Mouse (Mus musculus): ENCODE data around the gene Tab3.
A peak's percentile ranks its signal among the peaks of the same experiment; 100 is the strongest.

The Tab3 gene

DNA sequence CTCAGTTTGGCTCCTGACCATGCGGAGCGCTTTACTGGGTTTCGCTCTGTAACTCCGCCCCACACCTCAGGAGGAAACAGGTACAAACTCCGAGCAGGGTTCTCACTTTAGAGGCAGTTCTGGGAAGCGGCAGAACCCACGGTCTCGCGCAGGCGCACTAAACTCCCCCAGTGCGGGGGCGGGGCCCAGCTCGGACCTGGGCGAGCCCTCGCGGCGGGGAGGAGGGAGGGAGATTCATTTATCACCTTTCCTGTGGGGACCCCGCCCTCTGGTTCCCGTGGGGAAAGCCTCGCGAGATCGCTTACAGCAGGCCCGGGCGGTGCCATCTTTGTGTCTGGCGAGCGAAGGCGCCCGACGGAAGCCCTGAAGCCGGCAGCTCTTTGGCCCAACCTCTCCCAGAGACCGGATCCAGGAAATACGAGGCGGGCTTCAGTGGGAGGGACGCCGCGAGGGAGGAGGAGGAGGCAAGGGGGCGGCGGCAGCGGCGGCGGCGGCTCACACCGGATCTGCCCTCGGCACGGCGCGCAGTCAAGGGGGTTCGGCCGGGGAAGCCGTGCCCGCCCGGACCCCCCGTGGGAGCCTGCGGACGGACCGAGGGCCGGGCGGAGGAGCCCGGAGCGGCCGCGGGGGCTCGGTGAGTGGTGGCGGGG is at the start of gene Tab3:
Gene Tab3, plus strand, starts transcription at position 491 of the 650 bp plus-strand sequence.
- peak; percentile 97 to 98 for DNase-seq

DNA sequence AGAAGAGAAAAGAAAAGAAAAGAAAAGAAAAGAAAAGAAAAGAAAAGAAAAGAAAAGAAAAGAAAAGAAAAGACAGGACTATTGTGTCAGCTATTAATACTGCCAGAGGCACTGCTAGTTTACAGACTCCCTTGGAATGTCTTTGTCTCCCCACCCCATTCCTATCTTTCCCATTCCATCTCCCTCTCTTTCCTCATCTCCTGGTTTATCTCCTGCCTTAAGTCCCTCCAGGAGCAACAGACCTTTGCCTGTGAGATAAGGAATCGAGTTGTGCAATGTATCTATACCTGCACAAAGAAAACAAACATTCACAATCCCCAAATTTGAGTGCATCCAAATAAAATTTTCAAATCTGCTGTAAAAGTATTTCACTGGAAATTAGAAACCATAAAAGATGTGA is 48.3 kb upstream of the Tab3 start:
- DNase-seq = no peak

DNA sequence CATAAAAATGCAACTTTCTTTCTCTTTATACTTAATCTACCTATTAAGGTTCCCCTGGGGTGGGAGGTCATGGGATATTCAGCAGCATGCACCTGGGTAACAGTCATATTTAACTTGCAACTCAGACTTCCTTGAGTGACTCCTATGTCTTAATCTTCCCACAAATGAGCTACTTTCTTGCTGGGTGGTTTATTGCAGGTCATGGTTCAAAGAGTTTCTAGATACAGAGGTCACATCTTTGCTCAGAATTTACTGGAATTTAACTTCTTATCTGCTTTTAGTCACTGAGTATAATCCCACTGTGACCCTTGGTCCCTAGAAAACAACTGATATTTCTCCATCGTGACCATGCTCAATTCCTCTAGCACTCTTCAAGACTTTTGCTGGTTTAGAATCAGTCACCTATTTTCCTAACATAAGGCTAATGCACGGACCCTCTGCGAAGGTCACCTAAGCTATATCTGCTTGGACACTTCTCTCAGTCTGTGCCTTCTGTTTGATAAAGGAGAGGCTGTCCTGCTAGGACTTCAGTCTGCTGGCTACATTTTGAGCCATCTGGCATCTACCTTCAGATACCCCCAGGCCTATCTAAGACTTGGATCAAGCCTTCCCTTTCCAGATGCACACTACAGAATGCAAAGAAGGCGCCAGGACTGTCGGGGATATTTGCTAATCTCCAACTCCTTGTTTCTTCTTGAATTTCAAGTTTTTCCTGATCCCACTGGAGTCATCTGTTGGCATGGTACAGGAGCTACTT is 47.4 kb upstream of the Tab3 start:
- DNase-seq = no peak

GRCm38 (mm10) chrX:85558931-85559330 is 14.9 kb upstream of the Tab3 start:
- no peak for DNase-seq

DNA sequence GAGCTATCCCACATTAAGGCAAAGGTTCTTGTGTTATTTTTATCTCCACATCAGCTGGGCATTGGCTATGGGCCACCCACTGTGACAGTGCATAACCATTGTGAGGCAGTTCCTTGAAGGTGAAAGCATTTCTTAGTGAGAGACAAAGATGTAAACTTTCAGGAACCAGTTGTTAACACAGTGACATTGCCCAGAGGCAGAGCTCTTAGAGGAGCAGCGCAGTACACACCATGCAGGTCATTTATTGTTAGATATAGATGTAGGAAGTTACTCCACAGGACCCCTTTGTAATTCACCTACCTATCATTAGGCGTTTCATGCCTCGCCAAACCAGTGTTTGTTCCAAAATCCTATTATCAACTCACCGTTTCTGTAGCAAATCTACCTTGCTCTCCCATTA is 7.6 kb upstream of the Tab3 start:
- no peak for DNase-seq

GRCm38 (mm10) chrX:85574182-85574541 is 340 bp downstream of the Tab3 start:
- peak in 1 of 2 experiments; percentile 20 for DNase-seq

DNA sequence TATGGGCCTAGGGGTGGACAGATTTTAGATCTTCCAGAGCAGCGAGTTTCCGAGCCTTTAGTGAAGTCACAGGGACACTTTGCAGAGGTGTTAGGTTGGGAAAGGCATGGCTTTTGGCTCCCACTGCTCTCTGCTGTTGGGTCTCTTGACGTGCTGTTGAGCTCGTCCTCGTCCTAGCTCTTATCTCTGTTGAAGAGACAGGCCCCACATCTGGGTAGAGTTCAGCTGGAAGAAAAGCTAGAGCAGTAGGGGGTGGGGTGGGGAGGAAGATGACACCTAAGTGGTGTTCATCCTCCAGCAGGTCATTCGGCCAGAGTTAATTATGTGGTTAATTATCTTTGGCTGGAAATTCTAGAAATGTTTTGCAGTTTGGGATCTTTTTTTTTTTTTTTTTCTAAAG is 2.5 kb downstream of the Tab3 start:
- DNase-seq = no peak

DNA sequence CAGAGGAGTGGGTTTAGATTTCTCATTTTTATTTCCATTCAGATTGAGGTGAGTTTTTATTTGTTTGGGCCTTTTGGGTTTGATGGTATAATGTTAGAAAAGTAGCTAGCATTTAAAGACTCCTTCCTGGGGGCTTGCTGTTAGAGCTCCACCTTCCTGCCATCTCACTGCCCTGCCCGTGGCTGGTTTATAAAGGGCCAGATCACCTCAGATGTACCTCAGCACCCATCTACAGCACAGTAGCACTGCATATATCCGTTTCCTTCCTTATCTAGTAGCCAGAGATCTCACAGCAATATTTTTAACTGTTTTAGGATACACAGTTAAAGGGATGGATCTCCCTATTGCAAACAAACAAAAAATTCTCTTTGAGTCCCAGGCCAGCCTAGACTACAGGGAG is 6.9 kb downstream of the Tab3 start:
- DNase-seq = no peak

DNA sequence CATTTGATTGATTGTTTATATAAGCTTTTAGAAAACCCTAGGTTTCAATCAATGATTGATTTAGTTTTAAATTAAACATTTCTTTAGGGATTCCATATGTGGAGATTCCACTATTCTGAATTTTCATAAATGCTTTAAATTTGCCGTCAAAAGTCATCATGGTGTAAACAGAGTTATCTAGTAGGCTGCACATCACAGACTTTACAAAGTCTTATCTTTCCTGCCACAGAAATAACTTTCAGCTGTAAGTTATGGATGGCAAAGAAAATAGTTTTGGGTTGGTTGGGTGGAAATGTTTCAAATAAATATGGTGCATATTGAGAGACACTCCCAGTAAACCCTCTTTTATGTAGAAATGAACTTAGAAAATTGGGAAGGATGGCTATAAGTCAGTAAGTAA is 8.7 kb downstream of the Tab3 start:
- DNase-seq = no peak

- peak in 1 of 2 experiments; percentile 33 for DNase-seq
Observed at GRCm38 (mm10) chrX:85585575-85585974, 11.8 kb downstream of the Tab3 start.

- DNase-seq = no peak
Observed at GRCm38 (mm10) chrX:85614701-85615100, 40.9 kb downstream of the Tab3 start.

DNA sequence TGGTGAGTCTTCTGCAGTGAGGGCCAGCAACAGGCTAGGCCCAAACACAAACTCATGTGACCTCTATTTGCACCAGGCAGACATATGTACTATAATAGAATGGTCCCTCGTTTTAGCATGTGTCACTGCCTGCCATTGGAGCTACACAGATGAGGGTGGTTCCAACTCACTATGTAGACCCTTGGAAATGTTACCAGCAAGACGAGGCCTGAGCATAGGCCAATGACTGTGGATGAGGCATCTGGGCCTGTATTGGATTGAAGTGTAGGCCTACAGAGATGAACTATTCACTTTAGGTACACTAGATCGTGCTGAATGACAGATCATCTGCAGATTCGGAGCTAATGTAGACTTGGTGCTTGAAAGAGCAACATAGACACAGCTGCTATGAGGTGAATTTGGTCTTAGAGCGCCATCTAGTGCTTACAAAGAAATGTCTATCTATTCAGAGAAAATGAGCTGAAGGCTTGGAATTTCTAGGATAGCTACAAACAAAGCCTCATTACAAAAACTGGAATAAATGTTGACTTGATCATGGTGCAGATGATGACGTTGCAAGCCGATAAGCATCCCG is 72.5 kb downstream of the Tab3 start:
- DNase-seq = peak; percentile 5 to 39

DNA sequence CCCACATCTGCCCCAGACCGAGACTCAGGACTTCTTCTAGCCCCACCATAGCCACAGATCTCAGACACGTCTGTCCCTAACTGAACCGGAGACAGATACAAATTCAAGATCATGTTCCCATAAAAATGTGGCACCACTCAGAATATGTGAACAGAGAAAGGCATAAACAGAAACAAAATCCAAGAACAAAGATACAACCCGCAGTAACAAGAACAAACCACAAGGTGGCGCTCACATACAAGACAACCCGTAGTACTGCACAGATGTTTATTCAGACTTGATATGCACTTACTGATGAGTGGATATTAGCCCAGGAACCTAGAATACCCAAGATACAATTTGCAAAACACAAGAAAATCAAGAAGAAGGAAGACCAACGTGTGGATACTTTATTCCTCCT is 103.0 kb downstream of the Tab3 start:
- peak; percentile 27 to 53 for DNase-seq

DNA sequence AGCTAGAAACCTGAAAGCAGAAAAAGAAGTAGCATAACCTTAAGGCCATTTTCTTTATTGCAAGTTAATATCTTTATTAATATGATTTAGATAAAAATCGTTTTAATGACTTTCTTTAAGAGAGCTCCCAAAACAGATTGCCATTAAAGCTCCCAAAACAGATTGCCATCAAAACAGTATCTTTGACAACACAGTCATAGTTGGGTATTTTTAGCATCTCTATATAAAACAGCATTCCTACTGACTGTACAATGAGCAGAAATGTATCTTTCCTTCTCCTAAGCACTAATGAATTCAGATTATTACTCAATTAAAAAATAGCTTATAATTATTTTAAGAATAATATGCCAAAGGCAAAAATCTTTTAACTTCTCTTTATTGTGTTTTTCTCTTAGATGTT is 108.3 kb downstream of the Tab3 start:
- no peak for DNase-seq

GRCm38 (mm10) chrX:85683723-85684122 is 109.9 kb downstream of the Tab3 start:
- DNase-seq = no peak

Measured in kidney, postnatal 36 days (tissue).